Mouse (Mus musculus) hindbrain, embryonic 13.5 days (tissue): Measurements from ENCODE around the gene Cenpn. TPM values are rescaled to one million over a fixed set of nuclear protein-coding genes. Genes with fewer than 3 reads are reported as not detected.

Experiments
- ATAC-seq: fragments of 200-750 bp; cut with Nextera tagmentation; 2 replicates; pipeline ENCODE4 v1.8.0; 2017; ENCODE audit warnings: moderate TSS enrichment; ENCODE audit not compliant: low FRiP score
- H3K27ac ChIP-seq: fragments of 300-500 bp; sonication (generic); 2 replicates; pipeline ENCODE4 v1.5.1; 2015; ENCODE audit warnings: inconsistent platforms, mild to moderate bottlenecking, moderate library complexity
- H3K27me3 ChIP-seq: fragments of 300-500 bp; sonication (generic); 2 replicates; pipeline ENCODE4 v1.6.1; 2015; ENCODE audit warnings: mild to moderate bottlenecking, inconsistent platforms
- H3K36me3 ChIP-seq: fragments of 300-500 bp; sonication (generic); 2 replicates; pipeline ENCODE4 v1.6.1; 2015; ENCODE audit warnings: mild to moderate bottlenecking, inconsistent platforms
- H3K4me1 ChIP-seq: fragments of 300-500 bp; sonication (generic); replicated peaks from 2 replicates; pipeline ENCODE4 v1.6.1; 2015; ENCODE audit warnings: inconsistent platforms
- H3K4me2 ChIP-seq: fragments of 300-500 bp; sonication (generic); 2 replicates; pipeline ENCODE4 v1.6.1; 2015; ENCODE audit warnings: inconsistent platforms, mild to moderate bottlenecking, moderate library complexity
- H3K4me3 ChIP-seq: fragments of 300-500 bp; sonication (generic); 2 replicates; pipeline ENCODE4 v1.5.1; 2015; ENCODE audit warnings: mild to moderate bottlenecking, inconsistent platforms
- H3K9ac ChIP-seq: fragments of 300-500 bp; sonication (generic); 2 replicates; pipeline ENCODE4 v1.6.1; 2015; ENCODE audit warnings: mild to moderate bottlenecking, inconsistent platforms
- H3K9me3 ChIP-seq: fragments of 300-500 bp; sonication (generic); 2 replicates; pipeline ENCODE4 v1.6.1; 2016; ENCODE audit warnings: inconsistent platforms
- WGBS: fragments of 180-500 bp; shearing (Covaris S2); methylation state at CpG from one replicate; pipeline ENCODE4 v1.1.7; 2015; 5-methylcytosine and 5-hydroxymethylcytosine counted together
- polyA plus RNA-seq: library from polyadenylated mRNA; unstranded; fragments of >200 nt; fragmentation: Nextera tagmentation; extraction: Ambion mirVana; gene quantifications from 2 replicates; pipeline ENCODE4 v1.2.1, GENCODE M21; 2015

Cenpn gene
- polyA plus RNA-seq = 10.5 and 13.6 TPM in 2 replicates

GRCm38 (mm10) chr8:116921337-116922059 lies at the start of gene Cenpn, which contains the start of gene Cmc2:
Gene Cenpn, plus strand, starts transcription at chr8:116921730.
Gene Cmc2, minus strand, starts transcription at chr8:116921455.
- peak; percentile 96 for ATAC-seq
- H3K27ac ChIP-seq = peak within 1 kb of the TSS; percentile 89
- H3K4me3 ChIP-seq = peak within 1 kb of the TSS; percentile 71
- H3K4me1 ChIP-seq = peaks cover 17% of the 10 kb centered on the region
- 0 out of 2 replicates have a peak, but pooled peaks cover 1% of the 10 kb centered on the region for H3K36me3 ChIP-seq
- no peaks in the 10 kb centered on the region for H3K27me3 ChIP-seq
- H3K4me2 ChIP-seq = peak within 1 kb of the TSS; percentile 77
- H3K9me3 ChIP-seq = no peaks in the 10 kb centered on the region
- under 1% methylated on average over 53 of the region's 57 CpGs for WGBS
- H3K9ac ChIP-seq = peak within 1 kb of the TSS; percentile 87

GRCm38 (mm10) chr8:116872761-116873342 lies 48.7 kb upstream of the Cenpn start:
- peaks cover 3% of the 10 kb centered on the region; the same call in 1 of the 2 replicates for H3K9me3 ChIP-seq
- H3K4me2 ChIP-seq = no peak overlapping the region
- ATAC-seq = no peak
- no peaks in the 10 kb centered on the region for H3K36me3 ChIP-seq
- no peaks in the 10 kb centered on the region for H3K4me1 ChIP-seq
- no peak overlapping the region for H3K27ac ChIP-seq
- no peaks in the 10 kb centered on the region for H3K27me3 ChIP-seq
- H3K4me3 ChIP-seq = no peak overlapping the region
- no peak overlapping the region for H3K9ac ChIP-seq
- WGBS = 86% methylated on average over 2 of the region's 2 CpGs

GRCm38 (mm10) chr8:116873586-116873985 lies 47.9 kb upstream of the Cenpn start:
- H3K9ac ChIP-seq = no peak overlapping the region
- no peaks in the 10 kb centered on the region for H3K36me3 ChIP-seq
- H3K27me3 ChIP-seq = no peaks in the 10 kb centered on the region
- H3K27ac ChIP-seq = no peak overlapping the region
- no peaks in the 10 kb centered on the region for H3K4me1 ChIP-seq
- no peak overlapping the region for H3K4me2 ChIP-seq
- no peak for ATAC-seq
- H3K4me3 ChIP-seq = no peak overlapping the region
- WGBS = 78% methylated on average over 11 of the region's 11 CpGs
- peaks cover 3% of the 10 kb centered on the region; the same call in 1 of the 2 replicates for H3K9me3 ChIP-seq

GRCm38 (mm10) chr8:116873986-116874385 lies 47.5 kb upstream of the Cenpn start:
- Histone ChIP-seq H3K4me2 (no peak overlapping the region), H3K4me3 (no peak overlapping the region), H3K9me3 (peaks cover 3% of the 10 kb centered on the region; the same call in 1 of the 2 replicates), H3K27ac (no peak overlapping the region), H3K4me1 (no peaks in the 10 kb centered on the region), H3K9ac (no peak overlapping the region), H3K36me3 (no peaks in the 10 kb centered on the region), H3K27me3 (no peaks in the 10 kb centered on the region)
- no peak for ATAC-seq
- 88% methylated on average over 8 of the region's 8 CpGs for WGBS

- Histone ChIP-seq H3K36me3 (no peaks in the 10 kb centered on the region), H3K27ac (no peak overlapping the region), H3K4me1 (no peaks in the 10 kb centered on the region), H3K4me3 (no peak overlapping the region), H3K27me3 (no peaks in the 10 kb centered on the region), H3K9me3 (peaks cover 3% of the 10 kb centered on the region; the same call in 1 of the 2 replicates), H3K9ac (no peak overlapping the region), H3K4me2 (no peak overlapping the region)
- WGBS = 89% methylated on average over 17 of the region's 17 CpGs
- no peak for ATAC-seq
These were observed 45.6 kb upstream of the Cenpn start for GRCm38 (mm10) chr8:116875798-116876450.

- no peak overlapping the region for H3K4me2 ChIP-seq
- H3K27me3 ChIP-seq = no peaks in the 10 kb centered on the region
- peaks cover 5% of the 10 kb centered on the region for H3K36me3 ChIP-seq
- no peaks in the 10 kb centered on the region for H3K4me1 ChIP-seq
- no peak overlapping the region for H3K27ac ChIP-seq
- H3K9ac ChIP-seq = no peak overlapping the region
- H3K9me3 ChIP-seq = peaks cover 3% of the 10 kb centered on the region; the same call in 1 of the 2 replicates
- no peak overlapping the region for H3K4me3 ChIP-seq
- ATAC-seq = no peak
- 95% methylated on average over 8 of the region's 8 CpGs for WGBS
These were observed 40.1 kb upstream of the Cenpn start for GRCm38 (mm10) chr8:116881396-116881795.

- no peaks in the 10 kb centered on the region for H3K4me1 ChIP-seq
- H3K27me3 ChIP-seq = no peaks in the 10 kb centered on the region
- 80% methylated on average over 4 of the region's 4 CpGs for WGBS
- no peak for ATAC-seq
- no peak overlapping the region for H3K4me3 ChIP-seq
- H3K27ac ChIP-seq = no peak overlapping the region
- H3K36me3 ChIP-seq = peaks cover 31% of the 10 kb centered on the region
- H3K4me2 ChIP-seq = no peak overlapping the region
- no peaks in the 10 kb centered on the region for H3K9me3 ChIP-seq
- H3K9ac ChIP-seq = no peak overlapping the region
These were observed 33.7 kb upstream of the Cenpn start for GRCm38 (mm10) chr8:116887813-116888212.

- no peak overlapping the region for H3K4me2 ChIP-seq
- H3K27ac ChIP-seq = no peak overlapping the region
- no peak overlapping the region for H3K9ac ChIP-seq
- no peak overlapping the region for H3K4me3 ChIP-seq
- WGBS = 92% methylated on average over 5 of the region's 5 CpGs
- H3K9me3 ChIP-seq = 0 out of 2 replicates have a peak, but pooled peaks cover 3% of the 10 kb centered on the region
- no peaks in the 10 kb centered on the region for H3K4me1 ChIP-seq
- peaks cover 34% of the 10 kb centered on the region for H3K36me3 ChIP-seq
- H3K27me3 ChIP-seq = no peaks in the 10 kb centered on the region
- no peak for ATAC-seq
These were observed 30.1 kb upstream of the Cenpn start for GRCm38 (mm10) chr8:116891446-116891845.

GRCm38 (mm10) chr8:116892130-116892529 lies 29.4 kb upstream of the Cenpn start:
- 92% methylated on average over 3 of the region's 3 CpGs for WGBS
- Histone ChIP-seq H3K9ac (no peak overlapping the region), H3K4me1 (no peaks in the 10 kb centered on the region), H3K4me3 (no peak overlapping the region), H3K36me3 (peaks cover 30% of the 10 kb centered on the region), H3K4me2 (no peak overlapping the region), H3K9me3 (0 out of 2 replicates have a peak, but pooled peaks cover 3% of the 10 kb centered on the region), H3K27me3 (no peaks in the 10 kb centered on the region), H3K27ac (no peak overlapping the region)
- ATAC-seq = no peak

GRCm38 (mm10) chr8:116892636-116893035 lies 28.9 kb upstream of the Cenpn start:
- Histone ChIP-seq H3K4me3 (no peak overlapping the region), H3K4me1 (no peaks in the 10 kb centered on the region), H3K9me3 (0 out of 2 replicates have a peak, but pooled peaks cover 3% of the 10 kb centered on the region), H3K36me3 (peaks cover 30% of the 10 kb centered on the region), H3K27me3 (no peaks in the 10 kb centered on the region), H3K4me2 (no peak overlapping the region), H3K27ac (no peak overlapping the region), H3K9ac (no peak overlapping the region)
- no peak for ATAC-seq
- 81% methylated on average over 9 of the region's 9 CpGs for WGBS

GRCm38 (mm10) chr8:116893938-116894337 lies 27.6 kb upstream of the Cenpn start:
- Histone ChIP-seq H3K27me3 (no peaks in the 10 kb centered on the region), H3K9me3 (0 out of 2 replicates have a peak, but pooled peaks cover 3% of the 10 kb centered on the region), H3K4me2 (no peak overlapping the region), H3K4me3 (no peak overlapping the region), H3K9ac (no peak overlapping the region), H3K27ac (no peak overlapping the region), H3K36me3 (peaks cover 18% of the 10 kb centered on the region), H3K4me1 (no peaks in the 10 kb centered on the region)
- 94% methylated on average over 11 of the region's 11 CpGs for WGBS
- no peak for ATAC-seq

GRCm38 (mm10) chr8:116895521-116895920 lies 26.0 kb upstream of the Cenpn start:
- H3K27me3 ChIP-seq = no peaks in the 10 kb centered on the region
- H3K4me3 ChIP-seq = no peak overlapping the region
- H3K27ac ChIP-seq = no peak overlapping the region
- no peak overlapping the region for H3K4me2 ChIP-seq
- 0 out of 2 replicates have a peak, but pooled peaks cover 3% of the 10 kb centered on the region for H3K9me3 ChIP-seq
- no peak for ATAC-seq
- no peak overlapping the region for H3K9ac ChIP-seq
- 86% methylated on average over 6 of the region's 6 CpGs for WGBS
- H3K4me1 ChIP-seq = no peaks in the 10 kb centered on the region
- peaks cover 9% of the 10 kb centered on the region for H3K36me3 ChIP-seq
